Mouse (Mus musculus) ZHBTc4 (cell line): ENCODE measurements around the gene Olfr204.
"Not testable (repeated sequence)": the region's sequence is repeated elsewhere in the genome, so short reads cannot be mapped to it uniquely, and the experiment has no call there.

ENCODE experiments used
- DNase-seq: peaks from one replicate; pipeline ENCODE4 v3.0.0-alpha.2; 2011; ENCODE audit warnings: low read depth, low spot score

The Olfr204 gene

GRCm38 (mm10) chr16:59318148-59318547, at the start of gene Olfr204:
Gene Olfr204 (minus strand): TSS chr16:59318248.
- DNase-seq, result no peak

- no peak for DNase-seq
Observed at GRCm38 (mm10) chr16:59363893-59364292, 45.8 kb upstream of the Olfr204 start, which contains the start of gene Olfr209. Gene Olfr209 (minus strand): TSS chr16:59363993.

GRCm38 (mm10) chr16:59349146-59349545, 31.1 kb upstream of the Olfr204 start, which contains the start of gene Olfr206:
Gene Olfr206 (minus strand): TSS chr16:59349246.
- DNase-seq, result no peak

- no peak for DNase-seq
Observed at GRCm38 (mm10) chr16:59331038-59331437, 13.0 kb upstream of the Olfr204 start, which contains the start of gene Olfr205. Gene Olfr205 (minus strand): TSS chr16:59331138.

- not testable (repeated sequence) for DNase-seq
Observed at GRCm38 (mm10) chr16:59323262-59323661, 5.2 kb upstream of the Olfr204 start.

GRCm38 (mm10) chr16:59298581-59298980, 19.5 kb downstream of the Olfr204 start, which contains the start of gene Olfr203:
Gene Olfr203 (plus strand): TSS chr16:59298881.
- DNase-seq, result no peak

- not testable (repeated sequence) for DNase-seq
Observed at GRCm38 (mm10) chr16:59287576-59287975, 30.5 kb downstream of the Olfr204 start.

- no peak for DNase-seq
Observed at GRCm38 (mm10) chr16:59286693-59287092, 31.4 kb downstream of the Olfr204 start, which contains the start of gene Olfr202. Gene Olfr202 (minus strand): TSS chr16:59286793.

- no peak for DNase-seq
Observed at GRCm38 (mm10) chr16:59283476-59283875, 34.6 kb downstream of the Olfr204 start.

GRCm38 (mm10) chr16:59280542-59280941, 37.5 kb downstream of the Olfr204 start:
- no peak for DNase-seq

GRCm38 (mm10) chr16:59272532-59272931, 45.5 kb downstream of the Olfr204 start, which contains the start of gene Olfr201:
Gene Olfr201 (minus strand): TSS chr16:59272632.
- DNase-seq, result not testable (repeated sequence)

- not testable (repeated sequence) for DNase-seq
Observed at GRCm38 (mm10) chr16:59269097-59269496, 49.0 kb downstream of the Olfr204 start.
